Mouse (Mus musculus) cerebellum, adult 2 months (tissue): ENCODE results near the gene 2310022A10Rik.

Experiments used
- CTCF ChIP-seq: fragments of 200-500 bp; IDR thresholded peaks from 2 replicates; pipeline ENCODE4 v1.5.1; 2011; ENCODE audit warnings: low read depth, mild to moderate bottlenecking, control low read depth, low read length, moderate library complexity, borderline replicate concordance; ENCODE audit not compliant: insufficient read depth
- POLR2A ChIP-seq: fragments of 200-500 bp; IDR thresholded peaks from 2 replicates; pipeline ENCODE4 v1.6.1; 2011; ENCODE audit warnings: low read length, control low read depth, borderline replicate concordance; ENCODE audit not compliant: insufficient read depth

GRCm38 (mm10) chr7:27572133-27572532 is 19.1 kb downstream of the 2310022A10Rik start:
- TF ChIP-seq POLR2A (no peak), CTCF (no peak)
